Mouse (Mus musculus) stomach, postnatal 0 days (tissue): Measurements from ENCODE around the gene C2cd4c. TPM values are rescaled to one million over a fixed set of nuclear protein-coding genes. Genes with fewer than 3 reads are reported as not detected.

Experiments
- ATAC-seq: fragments of 200-750 bp; cut with Nextera tagmentation; 2 replicates; pipeline ENCODE4 v1.8.0; 2017; ENCODE audit not compliant: low FRiP score, low TSS enrichment
- DNase-seq: peaks from one replicate; pipeline ENCODE4 v3.0.0-alpha.2; 2016; ENCODE audit warnings: low spot score
- H3K27ac ChIP-seq: fragments of 300-500 bp; sonication (generic); replicated peaks from 2 replicates; pipeline ENCODE4 v1.5.1; 2014; ENCODE audit warnings: mild to moderate bottlenecking, control low read depth
- H3K27me3 ChIP-seq: fragments of 300-500 bp; sonication (generic); 2 replicates; pipeline ENCODE4 v1.6.1; 2014; ENCODE audit warnings: low read length; ENCODE audit not compliant: control insufficient read depth, insufficient read depth
- H3K36me3 ChIP-seq: fragments of 300-500 bp; sonication (generic); 2 replicates; pipeline ENCODE4 v1.6.1; 2014; ENCODE audit warnings: low read length, mixed read lengths; ENCODE audit not compliant: control insufficient read depth, insufficient read depth
- H3K4me1 ChIP-seq: fragments of 300-500 bp; sonication (generic); replicated peaks from 2 replicates; pipeline ENCODE4 v1.6.1; 2014; ENCODE audit warnings: antibody characterized with exemption; ENCODE audit not compliant: control insufficient read depth, insufficient read depth
- H3K4me2 ChIP-seq: fragments of 300-500 bp; sonication (generic); replicated peaks from 2 replicates; pipeline ENCODE4 v1.6.1; 2014; ENCODE audit warnings: low read depth, mild to moderate bottlenecking, control low read depth, moderate library complexity
- H3K4me3 ChIP-seq: fragments of 300-500 bp; sonication (generic); 2 replicates; pipeline ENCODE4 v1.5.1; 2014; ENCODE audit warnings: low read depth, low read length, control low read depth
- H3K9ac ChIP-seq: fragments of 300-500 bp; sonication (generic); 2 replicates; pipeline ENCODE4 v1.6.1; 2014; ENCODE audit warnings: mild to moderate bottlenecking, low read length, control low read depth, mixed read lengths
- H3K9me3 ChIP-seq: fragments of 300-500 bp; sonication (generic); 2 replicates; pipeline ENCODE4 v1.6.1; 2016; ENCODE audit warnings: low read length; ENCODE audit not compliant: control insufficient read depth
- CTCF ChIP-seq: IDR thresholded peaks from 2 replicates; pipeline ENCODE4 v1.5.1; 2016; ENCODE audit warnings: antibody characterized with exemption, low read depth, mild to moderate bottlenecking, moderate library complexity
- EP300 ChIP-seq: optimal IDR thresholded peaks from 2 replicates; pipeline ENCODE3; 2016; ENCODE audit warnings: antibody characterized with exemption
- WGBS: fragments of 180-500 bp; shearing (Covaris S2); extraction: QIAGEN DNeasy Blood & Tissue Kit; methylation state at CpG from one replicate; pipeline ENCODE4 v1.1.7; 2014; 5-methylcytosine and 5-hydroxymethylcytosine counted together
- polyA plus RNA-seq: library from polyadenylated mRNA; unstranded; fragments of >200 nt; fragmentation: Nextera tagmentation; extraction: Ambion mirVana; gene quantifications from 2 replicates; pipeline ENCODE4 v1.2.1, GENCODE M21; 2015

C2cd4c gene
- polyA plus RNA-seq, 1 experiment from 2014 or later, result 0.07 TPM

GRCm38 (mm10) chr10:79579781-79580180 is 34.0 kb downstream of the C2cd4c start:
- Histone ChIP-seq H3K9me3 (no peaks in the 10 kb centered on the region), H3K9ac (no peak overlapping the region), H3K27me3 (no peaks in the 10 kb centered on the region), H3K4me2 (no peak overlapping the region), H3K4me3 (no peak overlapping the region), H3K4me1 (no peaks in the 10 kb centered on the region), H3K27ac (no peak overlapping the region), H3K36me3 (no peaks in the 10 kb centered on the region)
- TF ChIP-seq EP300 (no peak), CTCF (no peak)
- DNase-seq, result peak; percentile 9
- 71% methylated on average over 12 of the region's 12 CpGs for WGBS
- no peak for ATAC-seq

- no peaks in the 10 kb centered on the region for H3K4me1 ChIP-seq
- H3K27me3 ChIP-seq, result no peaks in the 10 kb centered on the region
- H3K9ac ChIP-seq, result no peak overlapping the region
- H3K4me2 ChIP-seq, result no peak overlapping the region
- no peak for ATAC-seq
- H3K36me3 ChIP-seq, result no peaks in the 10 kb centered on the region
- no peak overlapping the region for H3K4me3 ChIP-seq
- DNase-seq, result no peak
- no peak for TF ChIP-seq EP300
- no peak for TF ChIP-seq CTCF
- 62% methylated on average over 7 of the region's 7 CpGs for WGBS
- H3K9me3 ChIP-seq, result no peaks in the 10 kb centered on the region
- no peak overlapping the region for H3K27ac ChIP-seq
Observed at GRCm38 (mm10) chr10:79578891-79579290, 34.9 kb downstream of the C2cd4c start.

- no peak for ATAC-seq
- no peak for TF ChIP-seq EP300
- TF ChIP-seq CTCF, result no peak
- Histone ChIP-seq H3K27me3 (no peaks in the 10 kb centered on the region), H3K9ac (no peak overlapping the region), H3K4me3 (no peak overlapping the region), H3K4me1 (no peaks in the 10 kb centered on the region), H3K36me3 (no peaks in the 10 kb centered on the region), H3K27ac (no peak overlapping the region), H3K9me3 (no peaks in the 10 kb centered on the region), H3K4me2 (no peak overlapping the region)
- peak; percentile 6 for DNase-seq
- 76% methylated on average over 9 of the region's 9 CpGs for WGBS
Observed at GRCm38 (mm10) chr10:79578276-79578675, 35.5 kb downstream of the C2cd4c start.

GRCm38 (mm10) chr10:79577376-79577775 is 36.4 kb downstream of the C2cd4c start:
- DNase-seq, result peak; percentile 6
- H3K9me3 ChIP-seq, result no peaks in the 10 kb centered on the region
- no peak for ATAC-seq
- H3K36me3 ChIP-seq, result no peaks in the 10 kb centered on the region
- H3K4me2 ChIP-seq, result no peak overlapping the region
- H3K4me1 ChIP-seq, result no peaks in the 10 kb centered on the region
- H3K4me3 ChIP-seq, result no peak overlapping the region
- WGBS, result 70% methylated on average over 4 of the region's 4 CpGs
- no peaks in the 10 kb centered on the region for H3K27me3 ChIP-seq
- TF ChIP-seq EP300 (no peak), CTCF (no peak)
- H3K9ac ChIP-seq, result no peak overlapping the region
- H3K27ac ChIP-seq, result no peak overlapping the region

- no peaks in the 10 kb centered on the region for H3K4me1 ChIP-seq
- H3K27ac ChIP-seq, result no peak overlapping the region
- WGBS, result 71% methylated on average over 6 of the region's 6 CpGs
- no peaks in the 10 kb centered on the region for H3K36me3 ChIP-seq
- TF ChIP-seq EP300 (no peak), CTCF (no peak)
- DNase-seq (peak; percentile 7), ATAC-seq (no peak)
- H3K27me3 ChIP-seq, result no peaks in the 10 kb centered on the region
- H3K9me3 ChIP-seq, result no peaks in the 10 kb centered on the region
- no peak overlapping the region for H3K4me3 ChIP-seq
- no peak overlapping the region for H3K9ac ChIP-seq
- H3K4me2 ChIP-seq, result no peak overlapping the region
Observed at GRCm38 (mm10) chr10:79575754-79576153, 38.1 kb downstream of the C2cd4c start.

- Histone ChIP-seq H3K4me3 (no peak overlapping the region), H3K9ac (no peak overlapping the region), H3K4me2 (no peak overlapping the region), H3K27ac (no peak overlapping the region), H3K27me3 (no peaks in the 10 kb centered on the region), H3K4me1 (no peaks in the 10 kb centered on the region), H3K9me3 (no peaks in the 10 kb centered on the region), H3K36me3 (no peaks in the 10 kb centered on the region)
- no peak for ATAC-seq
- no peak for DNase-seq
- 85% methylated on average over 6 of the region's 6 CpGs for WGBS
- TF ChIP-seq CTCF, result no peak
- TF ChIP-seq EP300, result no peak
Observed at GRCm38 (mm10) chr10:79574796-79575195, 39.0 kb downstream of the C2cd4c start.
